Mouse (Mus musculus) MEL (cell line): Measurements from ENCODE around the gene Ten1. TPM values are rescaled to one million over a fixed set of nuclear protein-coding genes. Genes with fewer than 3 reads are reported as not detected.

Experiments
- DNase-seq: peaks from one replicate; pipeline ENCODE4 v3.0.0; 2011; ENCODE audit warnings: low read depth, low spot score
- H3K27ac ChIP-seq: 2 replicates; pipeline ENCODE4 v1.5.1; 2012; ENCODE audit warnings: low read depth, mild to moderate bottlenecking, control low read depth, low read length, moderate library complexity; ENCODE audit not compliant: control insufficient read depth
- H3K27me3 ChIP-seq, 2 experiments: fragments of 150-350 bp in 1 of 2; sonication (generic) in 1 of 2; 2 replicates each; pipeline ENCODE4 v1.6.1; 2012; ENCODE audit warnings: low read length in 2 of 2, mild to moderate bottlenecking in 2 of 2, improper control_type of control experiment in 1 of 2, moderate library complexity in 1 of 2; ENCODE audit not compliant: insufficient read depth in 2 of 2, control insufficient read depth in 1 of 2
- H3K36me3 ChIP-seq, 2 experiments: 2 replicates each; pipeline ENCODE4 v1.6.1; 2012 to 2014; ENCODE audit warnings: low read length in 2 of 2, improper control_type of control experiment in 1 of 2, inconsistent platforms in 1 of 2, mild to moderate bottlenecking in 1 of 2; ENCODE audit not compliant: insufficient read depth in 2 of 2, control insufficient read depth in 1 of 2
- H3K4me1 ChIP-seq, 2 experiments: fragments of 150-350 bp in 1 of 2; sonication (generic) in 1 of 2; 2 replicates each; pipeline ENCODE4 v1.6.1; 2012; ENCODE audit warnings: low read length in 2 of 2, improper control_type of control experiment in 1 of 2, mild to moderate bottlenecking in 1 of 2; ENCODE audit not compliant: insufficient read depth in 2 of 2, control insufficient read depth in 1 of 2
- H3K4me3 ChIP-seq, 2 experiments: fragments of 150-350 bp in 1 of 2; sonication (generic) in 1 of 2; 2 replicates each; pipeline ENCODE4 v1.5.1; 2012; ENCODE audit warnings: low read depth in 2 of 2, low read length in 2 of 2, mild to moderate bottlenecking in 2 of 2, moderate library complexity in 2 of 2, control low read depth in 1 of 2, improper control_type of control experiment in 1 of 2; ENCODE audit not compliant: control insufficient read depth in 1 of 2, insufficient read depth in 1 of 2
- H3K79me2 ChIP-seq: 2 replicates; pipeline ENCODE4 v1.6.1; 2012; ENCODE audit warnings: mild to moderate bottlenecking, low read length, moderate library complexity; ENCODE audit not compliant: control insufficient read depth, poor library complexity, insufficient read depth
- H3K9ac ChIP-seq: 2 replicates; pipeline ENCODE4 v1.6.1; 2012; ENCODE audit warnings: low read depth, mild to moderate bottlenecking, control low read depth, low read length, moderate library complexity; ENCODE audit not compliant: control insufficient read depth, poor library complexity, severe bottlenecking
- H3K9me3 ChIP-seq: fragments of 150-350 bp; sonication (generic); replicated peaks from 2 replicates; pipeline ENCODE4 v1.6.1; 2012; ENCODE audit warnings: mild to moderate bottlenecking, low read length, improper control_type of control experiment, moderate library complexity; ENCODE audit not compliant: insufficient read depth
- BHLHE40 ChIP-seq: IDR thresholded peaks from 2 replicates; pipeline ENCODE4 v1.6.1; 2012; ENCODE audit warnings: low read depth, mild to moderate bottlenecking, inconsistent platforms, low read length, improper control_type of control experiment, borderline replicate concordance
- CHD2 ChIP-seq: IDR thresholded peaks from 2 replicates; pipeline ENCODE4 v1.6.1; 2011; ENCODE audit warnings: low read length, improper control_type of control experiment
- E2F4 ChIP-seq: IDR thresholded peaks from 2 replicates; pipeline ENCODE4 v1.6.1; 2011; ENCODE audit warnings: low read depth, low read length, improper control_type of control experiment, borderline replicate concordance
- EP300 ChIP-seq, 2 experiments: IDR thresholded peaks; 2 replicates each; pipeline ENCODE4 v1.6.1; 2011; ENCODE audit warnings: improper control_type of control experiment in 2 of 2, low read length in 2 of 2, low read depth in 1 of 2, mild to moderate bottlenecking in 1 of 2
- ETS1 ChIP-seq: IDR thresholded peaks from 2 replicates; pipeline ENCODE4 v1.6.1; 2012; ENCODE audit warnings: low read depth, mild to moderate bottlenecking, inconsistent platforms, low read length, improper control_type of control experiment, moderate library complexity
- GABPA ChIP-seq: IDR thresholded peaks from 2 replicates; pipeline ENCODE4 v1.6.1; 2012; ENCODE audit warnings: low read depth, mild to moderate bottlenecking, inconsistent platforms, low read length, improper control_type of control experiment, moderate library complexity
- MAFK ChIP-seq: IDR thresholded peaks from 2 replicates; pipeline ENCODE4 v1.6.1; 2011; ENCODE audit warnings: low read depth, mild to moderate bottlenecking, low read length, improper control_type of control experiment, borderline replicate concordance
- MYC ChIP-seq: IDR thresholded peaks from 2 replicates; pipeline ENCODE4 v1.6.1; 2011; ENCODE audit warnings: low read depth, mild to moderate bottlenecking, low read length, improper control_type of control experiment, moderate library complexity
- POLR2A ChIP-seq, 2 experiments: IDR thresholded peaks; 2 replicates each; pipeline ENCODE4 v1.6.1; 2011 to 2012; ENCODE audit warnings: low read length in 2 of 2, mild to moderate bottlenecking in 2 of 2, control low read depth in 1 of 2, improper control_type of control experiment in 1 of 2, low read depth in 1 of 2, moderate library complexity in 1 of 2; ENCODE audit not compliant: control insufficient read depth in 1 of 2, insufficient read depth in 1 of 2, poor library complexity in 1 of 2
- POLR2AphosphoS2 ChIP-seq: IDR thresholded peaks from 2 replicates; pipeline ENCODE4 v1.6.1; 2011; ENCODE audit warnings: low read length, improper control_type of control experiment
- POLR2AphosphoS5 ChIP-seq: IDR thresholded peaks from 2 replicates; pipeline ENCODE4 v1.6.1; 2012; ENCODE audit warnings: low read depth, borderline replicate concordance, mild to moderate bottlenecking, inconsistent platforms, low read length, moderate library complexity, mixed read lengths
- RAD21 ChIP-seq: IDR thresholded peaks from 2 replicates; pipeline ENCODE4 v1.6.1; 2011; ENCODE audit warnings: mild to moderate bottlenecking, low read depth, low read length, improper control_type of control experiment
- RCOR1 ChIP-seq: IDR thresholded peaks from 2 replicates; pipeline ENCODE4 v1.6.1; 2012; ENCODE audit warnings: low read depth, mild to moderate bottlenecking, inconsistent platforms, low read length, improper control_type of control experiment
- SIN3A ChIP-seq: IDR thresholded peaks from 2 replicates; pipeline ENCODE4 v1.6.1; 2012; ENCODE audit warnings: low read length, improper control_type of control experiment, inconsistent platforms
- TAL1 ChIP-seq: IDR thresholded peaks from 2 replicates; pipeline ENCODE4 v1.6.1; 2012; ENCODE audit warnings: mild to moderate bottlenecking, inconsistent platforms, low read length, moderate library complexity, mixed read lengths
- TBP ChIP-seq: IDR thresholded peaks from 2 replicates; pipeline ENCODE4 v1.8.0; 2011; ENCODE audit warnings: low read depth, low read length, improper control_type of control experiment
- TCF12 ChIP-seq: IDR thresholded peaks from 2 replicates; pipeline ENCODE4 v1.6.1; 2014; ENCODE audit warnings: low read depth, mild to moderate bottlenecking, inconsistent platforms, low read length, improper control_type of control experiment, moderate library complexity
- USF1 ChIP-seq: IDR thresholded peaks from 2 replicates; pipeline ENCODE4 v1.6.1; 2014; ENCODE audit warnings: low read depth, mild to moderate bottlenecking, inconsistent platforms, low read length, improper control_type of control experiment, moderate library complexity
- USF2 ChIP-seq, 2 experiments: IDR thresholded peaks; 2 replicates each; pipeline ENCODE4 v1.6.1; 2011 to 2012; ENCODE audit warnings: improper control_type of control experiment in 2 of 2, low read length in 2 of 2, borderline replicate concordance in 1 of 2, inconsistent platforms in 1 of 2, low read depth in 1 of 2, mild to moderate bottlenecking in 1 of 2; ENCODE audit not compliant: insufficient read depth in 1 of 2
- ZMIZ1 ChIP-seq: IDR thresholded peaks from 2 replicates; pipeline ENCODE4 v1.6.1; 2012; ENCODE audit warnings: low read depth, mild to moderate bottlenecking, inconsistent platforms, low read length, improper control_type of control experiment, moderate library complexity
- polyA plus RNA-seq, 2 experiments: library from polyadenylated mRNA; stranded (reverse) in 1 of 2; unstranded in 1 of 2; fragments of >175 nt in 1 of 2; fragments of >200 nt in 1 of 2; gene quantifications; 2 replicates each; pipeline versions ENCODE4 v1.2.1 to v1.2.4; 2012; ENCODE audit warnings: low replicate concordance in 2 of 2, low read depth in 1 of 2; ENCODE audit not compliant: insufficient read length in 2 of 2, insufficient read depth in 1 of 2, missing spikeins in 1 of 2
- total RNA-seq: library from RNA; depleted of rRNA; stranded (reverse); fragments of 300-350 nt; gene quantifications from 2 replicates; pipeline ENCODE4 v1.2.3, GENCODE M21; 2012

The Ten1 gene
- total and polyA plus RNA-seq, 3 experiments: 60.8 to 66.9 TPM; not detected in 1

DNA sequence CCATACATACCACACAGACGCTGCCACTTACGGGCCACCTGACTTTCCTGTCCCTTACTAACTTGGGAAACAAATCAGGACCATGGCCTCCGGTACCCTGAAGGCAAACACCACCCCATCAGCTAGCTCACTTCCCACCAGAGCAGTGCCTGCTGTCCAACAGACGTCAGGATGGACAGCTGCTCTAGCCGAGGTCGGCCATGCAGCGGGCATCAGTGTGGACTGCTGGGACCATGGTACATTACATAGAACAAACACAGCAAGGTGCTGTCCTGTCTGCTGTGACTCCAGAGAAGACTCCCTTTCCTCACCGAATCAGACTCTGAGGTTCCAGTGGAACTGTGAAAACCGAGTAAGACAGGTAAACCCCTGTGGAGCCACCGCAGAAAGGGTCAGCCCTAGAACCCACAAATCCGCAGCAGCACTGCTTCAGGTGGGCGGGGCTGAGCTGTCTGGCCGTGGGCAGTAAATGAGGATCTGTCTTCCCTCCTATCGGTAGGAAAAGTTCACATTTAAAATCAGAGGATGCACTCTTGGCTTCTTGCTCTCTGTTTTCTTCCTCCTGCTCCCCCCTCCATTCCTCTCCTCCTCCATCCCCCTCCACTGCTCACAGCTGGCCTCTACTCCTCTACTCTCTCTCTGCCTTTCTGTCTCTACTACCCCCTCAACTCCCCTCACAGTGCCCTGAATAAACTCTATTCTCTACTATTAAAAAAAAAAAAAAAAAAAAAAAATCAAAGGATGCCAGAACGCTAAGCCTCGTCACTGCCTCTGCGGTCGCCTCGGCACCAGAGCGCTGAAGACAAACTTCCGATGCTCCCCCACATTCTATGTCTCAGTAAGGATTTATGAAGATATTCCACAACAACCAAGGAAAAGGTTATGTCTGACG is 56.7 kb downstream of the Ten1 start:
- H3K9me3 ChIP-seq: no peaks in the 10 kb centered on the region
- no peak overlapping the region for H3K9ac ChIP-seq
- H3K79me2 ChIP-seq: no peaks in the 10 kb centered on the region; the same call in 1 of the 2 replicates
- no peak overlapping the region for H3K4me3 ChIP-seq
- peaks cover 0 to 3% of the 10 kb centered on the region in 2 experiments; a peak in 1 of 4 replicates for H3K4me1 ChIP-seq
- H3K27ac ChIP-seq: peak overlapping the region; percentile 34; the same call in 1 of the 2 replicates
- no peaks in the 10 kb centered on the region for H3K27me3 ChIP-seq
- TF ChIP-seq CHD2 (no peak), BHLHE40 (no peak), MAFK (no peak), E2F4 (no peak), POLR2AphosphoS2 (no peak), SIN3A (no peak), TCF12 (no peak), POLR2AphosphoS5 (no peak), ZMIZ1 (no peak), POLR2A (IDR thresholded peaks at IDR 0.05; ENCODE audit: control insufficient read depth in 1 of 2, insufficient read depth in 1 of 2, low read depth in 1 of 2, low read length in 2 of 2, poor library complexity in 1 of 2) (no peak), GABPA (no peak), RAD21 (no peak), TBP (no peak), TAL1 (no peak), USF1 (no peak), MYC (no peak), ETS1 (no peak), EP300 (IDR thresholded peaks at IDR 0.05; ENCODE audit: low read depth in 1 of 2, low read length in 2 of 2) (no peak), RCOR1 (no peak), USF2 (IDR thresholded peaks at IDR 0.05; ENCODE audit: borderline replicate concordance in 1 of 2, insufficient read depth in 1 of 2, low read depth in 1 of 2, low read length in 2 of 2) (no peak)
- no peak for DNase-seq
- H3K36me3 ChIP-seq: peaks cover 7 to 42% of the 10 kb centered on the region in 2 experiments
